Mouse (Mus musculus) adrenal gland, postnatal 0 days (tissue): ENCODE results near the gene Cdcp1. TPM values are rescaled to one million over a fixed set of nuclear protein-coding genes. Genes with fewer than 3 reads are reported as not detected.

Experiments
- polyA plus RNA-seq: library from polyadenylated mRNA; unstranded; fragments of >200 nt; fragmentation: Nextera tagmentation; extraction: Ambion mirVana; gene quantifications from 2 replicates; pipeline ENCODE4 v1.2.1, GENCODE M21; 2015

The Cdcp1 gene
- 0.27 and 0.36 TPM in 2 replicates for polyA plus RNA-seq

DNA sequence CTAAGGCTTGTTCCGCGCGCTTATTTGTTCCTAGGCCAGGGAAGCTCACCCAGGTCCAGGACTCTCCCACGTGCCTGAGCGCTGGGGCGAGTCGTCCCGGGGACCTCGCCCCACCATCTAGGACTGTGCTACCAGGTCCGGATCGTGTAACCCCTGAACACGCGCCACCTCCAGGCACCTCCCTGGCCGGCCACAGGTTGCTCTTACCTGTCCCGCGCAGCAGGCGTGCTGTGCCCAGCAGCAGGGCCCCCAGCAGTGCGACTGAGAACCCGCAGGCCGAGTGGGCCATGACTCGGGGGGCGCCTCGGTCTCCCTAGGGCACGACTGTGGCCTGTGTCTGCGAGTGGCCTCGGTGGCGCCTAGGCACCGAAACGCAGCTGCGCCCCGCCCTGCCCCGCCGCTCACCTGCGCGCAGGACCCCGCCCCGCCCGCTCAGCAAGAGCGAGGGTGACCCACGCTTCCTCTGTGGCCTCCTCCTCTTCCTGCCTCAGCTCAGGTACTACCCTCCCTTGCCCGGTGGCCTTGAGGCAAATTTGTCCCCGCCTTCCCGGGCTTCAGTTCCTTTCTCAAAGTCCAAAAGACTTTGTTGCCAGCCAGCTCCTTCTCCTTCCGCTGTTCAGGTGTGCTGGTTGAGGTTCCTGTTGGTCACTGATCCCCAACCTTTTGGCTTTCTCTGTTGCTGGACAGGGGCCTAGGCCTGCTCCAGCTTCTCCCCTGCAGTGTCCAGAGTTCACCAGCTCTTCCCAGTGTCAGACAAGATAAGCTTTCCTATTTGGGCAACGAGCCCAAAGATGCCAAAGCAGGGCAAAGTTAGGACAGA is at the start of gene Cdcp1:
Cdcp1 (minus strand) TSS at position 418 of the 820 bp plus-strand sequence.

DNA sequence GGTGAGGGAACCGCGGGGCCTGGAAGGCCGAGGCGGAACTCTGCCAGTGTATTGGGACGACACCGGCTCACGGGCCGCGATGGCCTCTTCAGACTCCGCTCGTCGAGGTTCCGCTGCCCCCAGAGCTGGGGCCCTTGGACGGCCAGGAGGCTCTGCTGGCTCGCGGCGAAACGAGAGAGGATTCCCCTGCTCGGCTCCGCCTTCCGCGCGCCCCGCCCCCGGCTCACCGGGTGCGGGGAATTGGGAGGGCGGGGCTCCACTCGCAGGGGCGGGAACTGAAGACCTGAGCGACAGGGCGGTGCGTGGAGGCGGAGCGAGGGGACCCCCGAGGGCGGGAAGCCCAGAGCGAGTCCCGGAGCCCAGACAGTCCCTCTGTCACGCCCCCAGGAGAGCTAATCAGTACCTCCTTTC is 44.8 kb upstream of the Cdcp1 start, which contains the start of gene Tmem158:
Tmem158 (minus strand) TSS at position 154 of the 411 bp plus-strand sequence.

DNA sequence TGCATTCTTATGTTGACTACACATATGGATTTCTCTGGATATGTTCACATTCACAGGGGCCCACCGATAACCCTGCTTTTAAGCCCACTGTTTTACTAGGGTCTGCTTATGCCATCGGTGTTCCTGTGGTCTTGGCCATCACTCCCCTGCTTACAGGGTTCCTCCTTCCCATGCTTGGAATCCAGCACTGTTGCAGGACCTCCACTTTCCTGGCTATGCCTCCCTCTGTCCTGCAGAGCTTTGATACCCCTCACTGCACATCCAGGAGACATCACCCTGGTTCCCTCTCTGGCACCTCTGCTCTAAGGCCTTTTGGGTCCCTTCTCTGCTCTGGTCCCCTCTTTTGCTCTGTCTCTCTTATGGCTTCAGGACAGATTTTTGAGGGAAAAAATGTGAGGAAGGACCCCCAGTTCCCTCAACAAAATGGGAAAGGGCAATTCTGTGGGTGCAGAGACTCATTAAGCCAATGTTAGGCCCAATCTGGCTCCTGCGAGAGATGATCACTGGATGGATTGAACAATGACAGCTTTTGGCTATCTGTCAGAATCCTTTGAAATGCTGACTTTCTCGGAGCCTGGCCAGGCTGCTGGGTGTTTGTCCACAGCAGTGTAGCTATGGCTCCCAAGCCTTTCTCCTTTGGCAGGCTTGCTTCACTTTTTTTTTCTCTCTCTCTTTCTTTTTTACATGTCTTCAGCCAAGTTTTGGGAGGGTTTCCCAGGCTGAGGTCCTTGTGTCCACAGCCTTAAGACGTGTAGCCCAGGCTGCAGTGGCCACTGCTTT is 65.4 kb downstream of the Cdcp1 start, which contains the start of gene Clec3b:
Clec3b (plus strand) TSS at position 706 of the 780 bp plus-strand sequence.

Other genes with a start within 250 kb of the Cdcp1 start
- gene Tmem42, start 194.7 kb downstream of the Cdcp1 start, polyA plus RNA-seq: 43.7 and 50.4 TPM in 2 replicates
- gene Tgm4, start 181.3 kb downstream of the Cdcp1 start, polyA plus RNA-seq: 0.49 and 0.90 TPM in 2 replicates
- 39.8 and 66.9 TPM in 2 replicates for gene Zdhhc3, start 102.8 kb downstream of the Cdcp1 start, polyA plus RNA-seq
- 83.0 and 93.8 TPM in 2 replicates for gene Exosc7, start 102.8 kb downstream of the Cdcp1 start, polyA plus RNA-seq
- 28.7 and 34.3 TPM in 2 replicates for gene Clec3b, start 65.1 kb downstream of the Cdcp1 start, polyA plus RNA-seq
- 39.4 and 51.7 TPM in 2 replicates for gene Tmem158, start 44.7 kb upstream of the Cdcp1 start, polyA plus RNA-seq
- gene Lars2, start 150.9 kb upstream of the Cdcp1 start, polyA plus RNA-seq: 1,035 and 1,053 TPM in 2 replicates